Mouse (Mus musculus) thymus, adult 18-20 months (tissue): ENCODE results near the gene Gga3.

Experiments
- DNase-seq, 2 experiments: peaks; one replicate each; pipeline ENCODE4 v3.0.0; 2022; ENCODE audit warnings: mixed read lengths in 2 of 2

Gene Gga3

GRCm38 (mm10) chr11:115555717-115556116 lies 48.1 kb downstream of the Gga3 start:
- no peak for DNase-seq

GRCm38 (mm10) chr11:115552783-115553182 lies 51.1 kb downstream of the Gga3 start:
- no peak for DNase-seq

GRCm38 (mm10) chr11:115543571-115543970 lies 60.3 kb downstream of the Gga3 start:
- no peak for DNase-seq

GRCm38 (mm10) chr11:115538045-115538444 lies 65.8 kb downstream of the Gga3 start:
- DNase-seq, result no peak

GRCm38 (mm10) chr11:115536856-115537568 lies 66.8 kb downstream of the Gga3 start:
- no peak for DNase-seq

GRCm38 (mm10) chr11:115536038-115536681 lies 67.7 kb downstream of the Gga3 start, which contains the start of gene Sumo2:
Sumo2 (minus strand) TSS chr11:115536276.
- peak; percentile 96 to 97 for DNase-seq

- DNase-seq, result peak; percentile 53 to 54
Observed at GRCm38 (mm10) chr11:115535401-115536037, 68.3 kb downstream of the Gga3 start.

GRCm38 (mm10) chr11:115534759-115535371 lies 69.0 kb downstream of the Gga3 start:
- no peak for DNase-seq
